Mouse (Mus musculus) lung, postnatal 4 days (tissue): ENCODE measurements at regions not wholly inside any gene's neighbourhood (a gene's known extent, or its start where the extent isn't known, plus 50 kb on each side); places are given as distances from the start of the nearest gene placed in this dataset.

Source experiments
- DNase-seq, 2 experiments: peaks; one replicate each; pipeline ENCODE4 v3.0.0; 2021

- DNase-seq: no peak
These were observed 215.9 kb downstream of the Samd5 start for GRCm38 (mm10) chr10:9459145-9459544.

- no peak for DNase-seq
These were observed 216.5 kb downstream of the Samd5 start for GRCm38 (mm10) chr10:9458466-9458865.

GRCm38 (mm10) chr10:9457222-9457621 lies 217.8 kb downstream of the Samd5 start:
- peak in 1 of 2 experiments; percentile 33 for DNase-seq

- no peak for DNase-seq
These were observed 235.9 kb downstream of the Samd5 start for GRCm38 (mm10) chr10:9439072-9439471.

GRCm38 (mm10) chr10:9438366-9438765 lies 236.6 kb downstream of the Samd5 start:
- no peak for DNase-seq

- no peak for DNase-seq
These were observed 245.9 kb downstream of the Samd5 start for GRCm38 (mm10) chr10:9429085-9429484.

- no peak for DNase-seq
These were observed 254.3 kb downstream of the Samd5 start for GRCm38 (mm10) chr10:9420741-9421140.

GRCm38 (mm10) chr10:9416685-9417084 lies 258.3 kb downstream of the Samd5 start:
- no peak for DNase-seq

- DNase-seq: no peak
These were observed 268.9 kb downstream of the Samd5 start for GRCm38 (mm10) chr10:9406101-9406500.

- DNase-seq: no peak
These were observed 269.6 kb downstream of the Samd5 start for GRCm38 (mm10) chr10:9405417-9405816.

GRCm38 (mm10) chr10:9404963-9405362 lies 270.0 kb downstream of the Samd5 start:
- DNase-seq: no peak

GRCm38 (mm10) chr10:9400911-9401617 lies 273.9 kb downstream of the Samd5 start:
- DNase-seq: no peak

GRCm38 (mm10) chr10:9377440-9378101 lies 297.4 kb downstream of the Samd5 start:
- no peak for DNase-seq

- no peak for DNase-seq
These were observed 312.6 kb downstream of the Samd5 start for GRCm38 (mm10) chr10:9362306-9362865.

- DNase-seq: no peak
These were observed 336.7 kb downstream of the Samd5 start for GRCm38 (mm10) chr10:9338207-9338801.

GRCm38 (mm10) chr10:9334245-9334845 lies 340.7 kb downstream of the Samd5 start:
- DNase-seq: no peak

GRCm38 (mm10) chr10:9331694-9332093 lies 343.3 kb downstream of the Samd5 start:
- no peak for DNase-seq

- DNase-seq: no peak
These were observed 346.7 kb downstream of the Samd5 start for GRCm38 (mm10) chr10:9328324-9328723.

GRCm38 (mm10) chr10:9327881-9328280 lies 347.1 kb downstream of the Samd5 start:
- DNase-seq: peak; percentile 74 to 82

GRCm38 (mm10) chr10:9312326-9312725 lies 362.7 kb downstream of the Samd5 start:
- no peak for DNase-seq

- DNase-seq: no peak
These were observed 364.7 kb downstream of the Samd5 start for GRCm38 (mm10) chr10:9310346-9310745.

GRCm38 (mm10) chr10:9296055-9296454 lies 379.0 kb downstream of the Samd5 start:
- DNase-seq: no peak

- DNase-seq: no peak
These were observed 379.7 kb downstream of the Samd5 start for GRCm38 (mm10) chr10:9295269-9295668.
